Mouse (Mus musculus) heart, adult 2 months (tissue): ENCODE measurements around the gene Sec14l3.

Source experiments
- CTCF ChIP-seq: fragments of 200-600 bp; IDR thresholded peaks from 2 replicates; pipeline ENCODE4 v1.8.1; 2022; ENCODE audit warnings: antibody characterized with exemption, mild to moderate bottlenecking, moderate library complexity
- EP300 ChIP-seq: fragments of 200-500 bp; IDR thresholded peaks from 2 replicates; pipeline ENCODE4 v1.6.1; 2011; ENCODE audit warnings: low read depth, low read length, control low read depth; ENCODE audit not compliant: insufficient read depth

DNA sequence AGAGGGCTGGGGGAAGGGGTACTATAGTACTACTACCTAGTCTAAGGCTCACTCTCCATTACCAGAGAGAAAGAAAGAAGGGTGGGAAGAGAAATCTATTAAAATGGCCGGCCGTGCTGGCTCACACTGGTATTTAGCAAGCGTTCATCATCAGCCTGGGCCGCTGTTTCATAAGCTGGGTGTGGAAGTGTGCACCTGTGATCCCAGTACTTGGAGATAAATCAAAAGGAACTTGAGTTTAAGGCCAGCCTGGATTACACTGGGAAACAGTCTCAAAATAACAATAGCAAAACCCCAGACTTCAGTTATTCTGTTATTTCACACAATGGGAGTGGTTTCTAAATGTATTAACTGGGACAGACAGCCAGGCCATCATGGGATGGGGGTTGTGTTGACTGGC is 2.1 kb upstream of the Sec14l3 start:
- no peak for TF ChIP-seq CTCF
- no peak for TF ChIP-seq EP300
